Mouse (Mus musculus) olfactory bulb, adult 2 months (tissue): ENCODE data around the gene Irf4.

Source experiments
- CTCF ChIP-seq: fragments of 200-500 bp; IDR thresholded peaks from 2 replicates; pipeline ENCODE4 v1.5.1; 2012; ENCODE audit warnings: low read depth, mild to moderate bottlenecking, low read length, moderate library complexity; ENCODE audit not compliant: insufficient read depth
- POLR2A ChIP-seq: fragments of 200-500 bp; IDR thresholded peaks from 2 replicates; pipeline ENCODE4 v1.6.1; 2012; ENCODE audit warnings: mild to moderate bottlenecking, low read depth, low read length, moderate library complexity; ENCODE audit not compliant: insufficient read depth

- TF ChIP-seq CTCF (no peak), POLR2A (no peak)
Observed at GRCm38 (mm10) chr13:30767477-30768127, 18.6 kb downstream of the Irf4 start.
